Mouse (Mus musculus) MEL-GATA-1-ER (cell line): ENCODE results near the gene 1190005I06Rik.

Experiments used
- DNase-seq: peaks from one replicate; pipeline ENCODE4 v3.0.0-alpha.2; 2012; ENCODE audit warnings: low read depth; ENCODE audit errors: extremely low read depth

The 1190005I06Rik gene

GRCm38 (mm10) chr8:120667561-120668373 is 20.3 kb upstream of the 1190005I06Rik start, which contains the start of the genes Gm27021 and Cox4i1:
TSS of gene Gm27021 (minus strand) at chr8:120668079.
TSS of gene Cox4i1 (plus strand) at chr8:120668222.
- DNase-seq = no peak

- DNase-seq = no peak
Measured at GRCm38 (mm10) chr8:120666807-120667470, 19.5 kb upstream of the 1190005I06Rik start.

GRCm38 (mm10) chr8:120665726-120666455 is 18.5 kb upstream of the 1190005I06Rik start:
- DNase-seq = no peak

- no peak for DNase-seq
Measured at GRCm38 (mm10) chr8:120664566-120664965, 17.1 kb upstream of the 1190005I06Rik start.

- DNase-seq = no peak
Measured at GRCm38 (mm10) chr8:120657415-120657814, 10.0 kb upstream of the 1190005I06Rik start.

- DNase-seq = no peak
Measured at GRCm38 (mm10) chr8:120656322-120657052, 9.1 kb upstream of the 1190005I06Rik start.

GRCm38 (mm10) chr8:120644663-120645062 is 2.8 kb downstream of the 1190005I06Rik start:
- DNase-seq = no peak

GRCm38 (mm10) chr8:120642031-120642662 is 5.3 kb downstream of the 1190005I06Rik start:
- DNase-seq = no peak

- DNase-seq = no peak
Measured at GRCm38 (mm10) chr8:120641245-120641644, 6.2 kb downstream of the 1190005I06Rik start.

- peak; percentile 14 for DNase-seq
Measured at GRCm38 (mm10) chr8:120634329-120634839, 13.0 kb downstream of the 1190005I06Rik start.

- DNase-seq = no peak
Measured at GRCm38 (mm10) chr8:120633665-120634271, 13.7 kb downstream of the 1190005I06Rik start.

- DNase-seq = no peak
Measured at GRCm38 (mm10) chr8:120632969-120633664, 14.3 kb downstream of the 1190005I06Rik start.

- no peak for DNase-seq
Measured at GRCm38 (mm10) chr8:120631441-120632375, 15.7 kb downstream of the 1190005I06Rik start.

GRCm38 (mm10) chr8:120630848-120631247 is 16.6 kb downstream of the 1190005I06Rik start:
- no peak for DNase-seq

GRCm38 (mm10) chr8:120630031-120630430 is 17.4 kb downstream of the 1190005I06Rik start:
- no peak for DNase-seq

- DNase-seq = no peak
Measured at GRCm38 (mm10) chr8:120627298-120627697, 20.1 kb downstream of the 1190005I06Rik start.

- no peak for DNase-seq
Measured at GRCm38 (mm10) chr8:120626461-120626860, 21.0 kb downstream of the 1190005I06Rik start.

GRCm38 (mm10) chr8:120623608-120624007 is 23.8 kb downstream of the 1190005I06Rik start:
- DNase-seq = no peak
